Mouse (Mus musculus): ENCODE measurements around the gene Itfg2. TPM values are rescaled to one million over a fixed set of nuclear protein-coding genes. Genes with fewer than 3 reads are reported as not detected.

Gene Itfg2
- polyA plus RNA-seq, 1 experiment from 2014 or later = 43.0 TPM

DNA sequence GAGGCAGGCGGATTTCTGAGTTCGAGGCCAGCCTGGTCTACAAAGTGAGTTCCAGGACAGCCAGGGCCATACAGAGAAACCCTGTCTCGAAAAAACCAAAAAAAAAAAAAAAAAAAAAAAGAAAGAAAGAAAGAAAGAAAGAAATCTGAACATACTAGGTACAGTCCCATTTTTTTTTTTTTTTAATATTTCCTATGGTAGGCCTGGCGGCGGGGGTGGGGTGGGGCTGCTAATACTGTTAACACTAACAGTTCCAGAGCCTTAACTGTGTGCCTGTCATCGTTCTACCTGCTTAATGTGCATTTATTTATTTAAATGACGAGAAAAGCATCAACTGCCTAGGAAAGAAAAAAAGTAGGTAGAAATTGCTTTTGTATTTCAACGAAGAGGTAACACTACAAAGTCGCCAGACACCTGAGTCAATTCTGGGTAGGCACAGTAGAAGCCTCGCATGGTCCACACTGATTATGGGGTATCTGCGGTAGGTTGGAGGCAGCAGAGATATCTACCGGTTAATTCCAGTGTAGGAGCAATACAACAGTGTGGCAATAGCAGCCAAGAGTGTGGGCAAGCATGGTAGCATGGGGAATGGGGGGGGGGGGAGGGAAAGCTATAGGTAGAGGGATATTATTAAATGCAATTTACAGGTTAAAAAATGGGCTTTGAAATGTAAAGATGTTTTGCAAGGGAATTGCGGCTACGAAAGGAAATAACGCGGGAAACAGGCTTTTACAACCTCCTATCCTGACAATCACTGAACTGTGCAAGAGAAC lies 1.0 kb downstream of the Itfg2 start:
- Histone ChIP-seq H3K27ac (ENCODE audit: low read length) (peak overlapping the region; percentile 98), H3K36me3 (ENCODE audit: control insufficient read depth, insufficient read depth) (no peaks in the 10 kb centered on the region), H3K9me3 (ENCODE audit: control insufficient read depth, low read length) (no peaks in the 10 kb centered on the region), H3K4me2 (ENCODE audit: low read length) (peak overlapping the region; percentile 64), H3K4me3 (replicated peaks; ENCODE audit: low read length) (peak overlapping the region; percentile 78), H3K9ac (replicated peaks; ENCODE audit: low read depth, low read length) (peak overlapping the region; percentile 81), H3K4me1 (replicated peaks; ENCODE audit: control insufficient read depth, insufficient read depth, low read length) (peaks cover 7% of the 10 kb centered on the region), H3K27me3 (replicated peaks; ENCODE audit: control insufficient read depth, insufficient read depth, low read length) (no peaks in the 10 kb centered on the region)
- WGBS = 43% methylated on average over 14 of the region's 16 CpGs
- ATAC-seq = peak; percentile 43; the same call in 1 of the 2 replicates

DNA sequence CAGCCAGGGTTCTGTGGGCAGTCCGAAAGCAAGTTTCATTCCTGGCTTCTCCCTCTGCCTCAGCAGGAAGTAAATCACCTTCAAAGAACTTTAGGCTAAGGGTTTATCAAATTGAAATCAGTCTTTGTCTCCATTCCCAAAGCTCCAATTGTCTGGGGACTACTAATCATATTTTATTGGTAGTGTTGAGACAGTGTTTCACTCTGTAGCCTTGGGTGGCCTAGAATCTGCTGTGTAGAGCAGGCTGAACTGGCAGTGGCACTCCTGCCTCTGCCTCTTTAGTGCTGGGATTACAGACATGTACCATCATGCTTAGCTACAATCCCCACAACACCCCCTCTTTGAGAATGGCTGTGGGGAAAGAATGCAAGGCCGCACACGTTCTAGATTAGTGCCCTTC lies 3.3 kb downstream of the Itfg2 start:
- no peak overlapping the region for H3K4me2 ChIP-seq (ENCODE audit: low read length)

GRCm38 (mm10) chr6:128421036-128421435 lies 3.7 kb downstream of the Itfg2 start:
- Histone ChIP-seq H3K9me3 (ENCODE audit: control insufficient read depth, low read length) (no peaks in the 10 kb centered on the region), H3K36me3 (ENCODE audit: control insufficient read depth, insufficient read depth) (no peaks in the 10 kb centered on the region), H3K4me3 (replicated peaks; ENCODE audit: low read length) (no peak overlapping the region), H3K9ac (replicated peaks; ENCODE audit: low read depth, low read length) (no peak overlapping the region), H3K27ac (ENCODE audit: low read length) (no peak overlapping the region), H3K4me1 (replicated peaks; ENCODE audit: control insufficient read depth, insufficient read depth, low read length) (peaks cover 7% of the 10 kb centered on the region), H3K4me2 (ENCODE audit: low read length) (no peak overlapping the region), H3K27me3 (replicated peaks; ENCODE audit: control insufficient read depth, insufficient read depth, low read length) (no peaks in the 10 kb centered on the region)
- whole genome bisulfite sequencing = 96% methylated on average over 2 of the region's 2 CpGs
- no peak for ATAC-seq

More for the DNA sequence above, 3.3 kb downstream of the Itfg2 start:
- H3K36me3 ChIP-seq (ENCODE audit: control insufficient read depth, insufficient read depth) = no peaks in the 10 kb centered on the region
- peaks cover 7% of the 10 kb centered on the region for H3K4me1 ChIP-seq (replicated peaks; ENCODE audit: control insufficient read depth, insufficient read depth, low read length)
- no peak for ATAC-seq
- H3K4me3 ChIP-seq (replicated peaks; ENCODE audit: low read length) = no peak overlapping the region
- no peaks in the 10 kb centered on the region for H3K9me3 ChIP-seq (ENCODE audit: control insufficient read depth, low read length)
- H3K9ac ChIP-seq (replicated peaks; ENCODE audit: low read depth, low read length) = no peak overlapping the region
- 92% methylated on average over 3 of the region's 3 CpGs for WGBS
- no peaks in the 10 kb centered on the region for H3K27me3 ChIP-seq (replicated peaks; ENCODE audit: control insufficient read depth, insufficient read depth, low read length)
- H3K27ac ChIP-seq (ENCODE audit: low read length) = no peak overlapping the region

- WGBS = 87% methylated on average over 1 of the region's 1 CpGs
- H3K27ac ChIP-seq (ENCODE audit: low read length) = no peak overlapping the region
- no peak for ATAC-seq
- no peak overlapping the region for H3K4me3 ChIP-seq (replicated peaks; ENCODE audit: low read length)
- H3K9me3 ChIP-seq (ENCODE audit: control insufficient read depth, low read length) = no peaks in the 10 kb centered on the region
- H3K9ac ChIP-seq (replicated peaks; ENCODE audit: low read depth, low read length) = no peak overlapping the region
- H3K36me3 ChIP-seq (ENCODE audit: control insufficient read depth, insufficient read depth) = no peaks in the 10 kb centered on the region
- no peaks in the 10 kb centered on the region for H3K27me3 ChIP-seq (replicated peaks; ENCODE audit: control insufficient read depth, insufficient read depth, low read length)
- no peaks in the 10 kb centered on the region for H3K4me1 ChIP-seq (replicated peaks; ENCODE audit: control insufficient read depth, insufficient read depth, low read length)
- no peak overlapping the region for H3K4me2 ChIP-seq (ENCODE audit: low read length)
Measured at GRCm38 (mm10) chr6:128418076-128418475, 6.7 kb downstream of the Itfg2 start.

DNA sequence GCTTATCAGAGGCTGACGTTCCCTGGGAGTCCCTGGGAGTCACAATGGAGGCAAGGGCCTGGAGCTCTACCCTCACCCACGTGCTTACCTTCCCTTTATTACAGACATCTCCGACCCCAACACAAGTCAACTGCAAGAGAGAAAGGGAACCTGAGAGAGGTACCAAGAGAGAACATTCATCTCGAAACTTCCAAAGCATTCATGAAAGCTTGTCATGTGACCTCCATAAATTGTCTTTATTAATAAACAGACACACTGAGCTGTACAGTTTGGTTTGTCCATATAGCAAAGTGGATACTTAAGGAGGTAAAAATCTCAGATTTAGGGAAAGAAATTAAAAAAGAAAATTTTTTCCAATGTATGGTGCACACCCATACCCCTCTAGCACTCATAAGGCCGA lies 8.6 kb downstream of the Itfg2 start:
- Histone ChIP-seq H3K4me1 (replicated peaks; ENCODE audit: control insufficient read depth, insufficient read depth, low read length) (no peaks in the 10 kb centered on the region), H3K4me2 (ENCODE audit: low read length) (no peak overlapping the region), H3K27ac (ENCODE audit: low read length) (no peak overlapping the region), H3K36me3 (ENCODE audit: control insufficient read depth, insufficient read depth) (peaks cover 8% of the 10 kb centered on the region; the same call in 1 of the 2 replicates), H3K27me3 (replicated peaks; ENCODE audit: control insufficient read depth, insufficient read depth, low read length) (no peaks in the 10 kb centered on the region), H3K9ac (replicated peaks; ENCODE audit: low read depth, low read length) (no peak overlapping the region), H3K4me3 (replicated peaks; ENCODE audit: low read length) (no peak overlapping the region), H3K9me3 (ENCODE audit: control insufficient read depth, low read length) (no peaks in the 10 kb centered on the region)
- WGBS = 90% methylated on average over 5 of the region's 5 CpGs
- ATAC-seq = no peak

- WGBS = 18% methylated on average over 3 of the region's 3 CpGs
- Histone ChIP-seq H3K9ac (replicated peaks; ENCODE audit: low read depth, low read length) (no peak overlapping the region), H3K4me3 (replicated peaks; ENCODE audit: low read length) (no peak overlapping the region), H3K9me3 (ENCODE audit: control insufficient read depth, low read length) (no peaks in the 10 kb centered on the region), H3K4me1 (replicated peaks; ENCODE audit: control insufficient read depth, insufficient read depth, low read length) (no peaks in the 10 kb centered on the region), H3K27me3 (replicated peaks; ENCODE audit: control insufficient read depth, insufficient read depth, low read length) (no peaks in the 10 kb centered on the region), H3K36me3 (ENCODE audit: control insufficient read depth, insufficient read depth) (peaks cover 17% of the 10 kb centered on the region), H3K4me2 (ENCODE audit: low read length) (no peak overlapping the region), H3K27ac (ENCODE audit: low read length) (no peak overlapping the region)
- peak; percentile 63 for ATAC-seq
Measured at GRCm38 (mm10) chr6:128411115-128411514, 13.6 kb downstream of the Itfg2 start.

- ATAC-seq = no peak
- peaks cover 17% of the 10 kb centered on the region for H3K36me3 ChIP-seq (ENCODE audit: control insufficient read depth, insufficient read depth)
Measured at GRCm38 (mm10) chr6:128410305-128410704, 14.4 kb downstream of the Itfg2 start.

DNA sequence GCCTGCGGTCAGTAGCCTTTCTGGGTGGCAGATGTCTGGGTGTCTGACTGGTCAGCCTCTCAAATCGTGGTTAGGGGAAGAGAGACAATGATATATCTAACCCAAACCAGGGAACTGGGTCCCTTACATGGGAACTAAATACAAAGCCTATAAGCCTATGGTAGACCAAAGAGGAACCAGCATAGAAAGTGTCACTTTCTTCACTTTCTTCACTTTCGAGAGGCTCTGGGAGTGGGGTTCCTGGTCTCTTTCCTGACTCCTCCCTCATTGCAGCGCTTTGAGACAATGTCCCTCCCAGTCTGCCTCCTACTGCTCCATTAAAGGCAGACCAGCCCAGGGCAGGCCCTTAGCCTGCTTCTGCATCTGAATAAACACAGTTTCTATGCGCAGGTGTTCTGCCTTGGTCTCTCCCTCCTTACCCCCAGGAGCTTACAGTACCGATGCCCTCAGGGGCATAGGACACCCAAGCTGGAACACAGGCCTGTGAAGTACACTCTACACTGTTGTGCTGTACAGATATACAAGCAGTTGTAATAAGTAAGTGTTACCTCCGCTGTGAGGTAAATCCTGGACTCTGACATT lies 16.1 kb downstream of the Itfg2 start:
- H3K36me3 ChIP-seq (ENCODE audit: control insufficient read depth, insufficient read depth) = peaks cover 17% of the 10 kb centered on the region

More at GRCm38 (mm10) chr6:128410305-128410704, 14.4 kb downstream of the Itfg2 start:
- H3K27me3 ChIP-seq (replicated peaks; ENCODE audit: control insufficient read depth, insufficient read depth, low read length) = no peaks in the 10 kb centered on the region
- no peaks in the 10 kb centered on the region for H3K9me3 ChIP-seq (ENCODE audit: control insufficient read depth, low read length)
- H3K4me3 ChIP-seq (replicated peaks; ENCODE audit: low read length) = no peak overlapping the region
- no peaks in the 10 kb centered on the region for H3K4me1 ChIP-seq (replicated peaks; ENCODE audit: control insufficient read depth, insufficient read depth, low read length)
- H3K9ac ChIP-seq (replicated peaks; ENCODE audit: low read depth, low read length) = no peak overlapping the region
- no peak overlapping the region for H3K27ac ChIP-seq (ENCODE audit: low read length)
- 96% methylated on average over 13 of the region's 13 CpGs for WGBS
- no peak overlapping the region for H3K4me2 ChIP-seq (ENCODE audit: low read length)

DNA sequence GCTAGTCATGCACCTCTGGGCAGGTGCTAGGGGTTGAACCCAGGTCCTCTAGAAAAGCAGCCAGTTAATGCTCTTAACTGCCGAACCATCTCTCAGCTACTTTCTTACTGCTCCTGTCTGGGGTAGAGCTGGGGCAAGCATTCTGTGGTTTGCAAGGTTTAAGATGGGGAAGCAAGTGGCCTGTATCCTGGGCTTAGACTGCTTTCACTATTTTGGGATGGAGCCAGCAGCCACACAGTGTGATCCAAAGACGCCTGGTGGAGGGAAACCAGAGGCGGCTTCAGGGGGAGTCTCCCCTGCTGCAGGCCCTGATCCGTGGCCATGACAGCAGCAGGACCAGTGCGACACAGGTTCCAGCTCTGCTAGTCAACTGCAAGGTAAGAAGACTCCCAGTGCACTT lies 20.0 kb downstream of the Itfg2 start:
- no peak overlapping the region for H3K4me3 ChIP-seq (replicated peaks; ENCODE audit: low read length)
- no peaks in the 10 kb centered on the region for H3K27me3 ChIP-seq (replicated peaks; ENCODE audit: control insufficient read depth, insufficient read depth, low read length)
- H3K9me3 ChIP-seq (ENCODE audit: control insufficient read depth, low read length) = no peaks in the 10 kb centered on the region
- no peak overlapping the region for H3K27ac ChIP-seq (ENCODE audit: low read length)
- H3K4me1 ChIP-seq (replicated peaks; ENCODE audit: control insufficient read depth, insufficient read depth, low read length) = peaks cover 6% of the 10 kb centered on the region
- WGBS = 61% methylated on average over 5 of the region's 5 CpGs
- no peak for ATAC-seq
- no peak overlapping the region for H3K9ac ChIP-seq (replicated peaks; ENCODE audit: low read depth, low read length)
- no peak overlapping the region for H3K4me2 ChIP-seq (ENCODE audit: low read length)
- peaks cover 9% of the 10 kb centered on the region for H3K36me3 ChIP-seq (ENCODE audit: control insufficient read depth, insufficient read depth)

More for the DNA sequence above, 16.1 kb downstream of the Itfg2 start:
- Histone ChIP-seq H3K9me3 (ENCODE audit: control insufficient read depth, low read length) (no peaks in the 10 kb centered on the region), H3K27ac (ENCODE audit: low read length) (no peak overlapping the region), H3K4me3 (replicated peaks; ENCODE audit: low read length) (no peak overlapping the region), H3K9ac (replicated peaks; ENCODE audit: low read depth, low read length) (no peak overlapping the region), H3K27me3 (replicated peaks; ENCODE audit: control insufficient read depth, insufficient read depth, low read length) (no peaks in the 10 kb centered on the region), H3K4me2 (ENCODE audit: low read length) (no peak overlapping the region), H3K4me1 (replicated peaks; ENCODE audit: control insufficient read depth, insufficient read depth, low read length) (no peaks in the 10 kb centered on the region)
- 90% methylated on average over 7 of the region's 7 CpGs for WGBS
- no peak for ATAC-seq

Data from forebrain, embryonic 16.5 days (tissue).